Mouse (Mus musculus): ENCODE measurements around the gene Smarca2. TPM values are rescaled to one million over a fixed set of nuclear protein-coding genes. Genes with fewer than 3 reads are reported as not detected.
"Not testable (repeated sequence)": the region's sequence is repeated elsewhere in the genome, so short reads cannot be mapped to it uniquely, and the experiment has no call there.

The Smarca2 gene
- total and polyA plus RNA-seq, 2 experiments from 2014 or later = 135 to 192 TPM

DNA sequence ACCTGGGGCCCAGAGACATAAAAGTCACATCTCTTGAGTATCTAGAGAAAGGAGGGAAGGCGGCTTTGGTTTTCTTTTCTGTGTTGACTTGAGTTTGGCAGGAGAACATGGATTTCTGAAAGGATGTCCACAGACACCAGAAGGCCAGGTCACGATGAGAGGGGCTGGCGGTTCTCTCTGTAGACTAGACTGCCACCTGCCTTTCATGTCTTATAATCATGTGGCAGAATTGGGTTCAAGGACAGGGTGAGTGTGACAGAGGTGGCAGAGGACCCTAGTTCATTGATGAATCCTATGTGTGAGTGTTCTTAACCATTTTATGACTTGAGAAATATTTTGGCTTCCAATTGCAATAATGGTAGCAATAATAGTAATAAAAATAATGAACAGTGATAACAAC is 56.3 kb downstream of the Smarca2 start:
- no peak overlapping the region for H3K4me2 ChIP-seq (ENCODE audit: low read depth)
- DNase-seq (no peak), ATAC-seq (no peak)
- 93% methylated on average over 3 of the region's 3 CpGs for WGBS
- no peaks in the 10 kb centered on the region for H3K9me3 ChIP-seq (ENCODE audit: low read length)
- peaks cover 13% of the 10 kb centered on the region for H3K36me3 ChIP-seq (ENCODE audit: insufficient read depth)
- no peak for TF ChIP-seq CTCF (IDR thresholded peaks at IDR 0.05; ENCODE audit: low read depth)
- no peak overlapping the region for H3K4me3 ChIP-seq (ENCODE audit: low read depth, low read length)
- no peaks in the 10 kb centered on the region for H3K4me1 ChIP-seq (ENCODE audit: insufficient read depth)
- H3K27ac ChIP-seq (ENCODE audit: low read depth, low read length) = no peak overlapping the region
- no peak overlapping the region for H3K9ac ChIP-seq
- no peaks in the 10 kb centered on the region for H3K27me3 ChIP-seq (ENCODE audit: insufficient read depth, low read length)

GRCm38 (mm10) chr19:26666303-26666702 is 61.5 kb downstream of the Smarca2 start:
- Histone ChIP-seq H3K4me2 (ENCODE audit: low read depth) (no peak overlapping the region), H3K4me1 (ENCODE audit: insufficient read depth) (no peaks in the 10 kb centered on the region), H3K36me3 (ENCODE audit: insufficient read depth) (peaks cover 23% of the 10 kb centered on the region), H3K4me3 (ENCODE audit: low read depth, low read length) (no peak overlapping the region), H3K27ac (ENCODE audit: low read depth, low read length) (no peak overlapping the region), H3K27me3 (ENCODE audit: insufficient read depth, low read length) (no peaks in the 10 kb centered on the region), H3K9me3 (ENCODE audit: low read length) (no peaks in the 10 kb centered on the region), H3K9ac (no peak overlapping the region)
- TF ChIP-seq CTCF (IDR thresholded peaks at IDR 0.05; ENCODE audit: low read depth) = no peak
- ATAC-seq = no peak
- DNase-seq = no peak
- WGBS = 79% methylated on average over 5 of the region's 5 CpGs

DNA sequence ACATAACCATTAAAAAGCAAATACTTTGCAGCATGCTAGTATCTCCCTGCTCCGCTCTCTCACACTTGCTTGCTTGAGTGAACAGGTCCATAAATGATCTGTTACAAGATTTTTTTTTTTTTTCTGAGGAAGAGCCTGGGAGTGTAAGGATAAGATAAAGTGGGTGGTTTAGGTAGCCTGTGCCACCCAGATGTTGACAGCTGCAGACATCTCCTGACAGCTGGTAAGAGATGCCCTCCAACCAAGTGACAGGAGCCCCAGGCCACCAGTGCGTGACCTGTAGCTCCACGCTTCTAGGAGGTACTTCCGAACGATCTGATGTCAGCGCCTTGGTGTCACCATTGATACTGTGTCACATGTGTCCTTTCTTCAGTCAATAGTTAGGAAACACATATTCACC is 65.2 kb downstream of the Smarca2 start:
- Histone ChIP-seq H3K4me2 (ENCODE audit: low read depth) (no peak overlapping the region), H3K27me3 (ENCODE audit: insufficient read depth, low read length) (no peaks in the 10 kb centered on the region), H3K27ac (ENCODE audit: low read depth, low read length) (no peak overlapping the region), H3K4me3 (ENCODE audit: low read depth, low read length) (no peak overlapping the region), H3K36me3 (ENCODE audit: insufficient read depth) (peaks cover 41% of the 10 kb centered on the region), H3K9me3 (ENCODE audit: low read length) (no peaks in the 10 kb centered on the region), H3K9ac (no peak overlapping the region), H3K4me1 (ENCODE audit: insufficient read depth) (no peaks in the 10 kb centered on the region)
- no peak for TF ChIP-seq CTCF (IDR thresholded peaks at IDR 0.05; ENCODE audit: low read depth)
- ATAC-seq (no peak), DNase-seq (no peak)
- 94% methylated on average over 6 of the region's 6 CpGs for WGBS

DNA sequence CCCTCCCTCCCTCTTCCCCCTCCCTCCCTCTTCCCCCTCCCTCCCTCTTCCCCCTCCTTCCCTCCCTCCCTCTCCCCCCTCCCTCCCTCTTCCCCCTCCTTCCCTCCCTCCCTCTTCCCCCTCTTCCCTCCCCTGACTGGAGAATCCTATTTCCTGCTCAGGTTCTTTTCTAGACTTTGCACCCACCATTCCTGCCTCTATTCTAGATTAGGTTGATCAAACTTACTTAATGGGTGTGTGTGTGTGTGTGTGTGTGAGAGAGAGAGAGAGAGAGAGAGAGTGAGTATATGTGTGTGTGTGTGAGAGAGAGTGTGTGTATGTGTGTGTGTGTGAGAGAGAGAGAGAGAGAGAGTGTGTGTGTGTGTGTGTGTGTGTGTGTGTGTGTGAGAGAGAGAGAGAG is 66.6 kb downstream of the Smarca2 start:
- not testable (repeated sequence) for ATAC-seq; DNase-seq; H3K4me3 ChIP-seq (ENCODE audit: low read depth, low read length); H3K27ac ChIP-seq (ENCODE audit: low read depth, low read length); H3K9me3 ChIP-seq (ENCODE audit: low read length); H3K4me1 ChIP-seq (ENCODE audit: insufficient read depth); H3K4me2 ChIP-seq (ENCODE audit: low read depth); H3K27me3 ChIP-seq (ENCODE audit: insufficient read depth, low read length); H3K9ac ChIP-seq
- peaks cover 41% of the 10 kb centered on the region for H3K36me3 ChIP-seq (ENCODE audit: insufficient read depth)

- DNase-seq = no peak
- WGBS = 29% methylated on average over 6 of the region's 6 CpGs
Observed at GRCm38 (mm10) chr19:26675917-26676316, 71.1 kb downstream of the Smarca2 start.

DNA sequence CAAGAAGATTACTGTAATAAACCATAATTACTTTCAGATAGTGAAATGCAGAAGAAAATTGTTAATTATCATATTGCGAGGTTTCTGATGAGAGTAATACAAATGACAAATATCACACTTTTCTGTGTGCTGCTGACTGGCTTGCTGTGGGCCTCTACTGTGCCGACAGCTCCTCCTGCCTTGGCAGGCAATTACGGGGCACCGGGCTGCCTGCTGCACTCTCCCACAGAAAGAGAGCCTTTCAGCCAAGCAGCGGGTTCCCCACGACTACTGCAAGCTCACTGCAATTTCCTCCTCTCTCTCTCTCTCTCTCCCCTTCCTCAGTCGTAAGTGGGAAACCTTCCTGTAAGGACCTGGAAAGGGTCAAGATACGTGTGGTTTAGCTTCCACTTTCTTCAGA is 73.7 kb downstream of the Smarca2 start:
- H3K9me3 ChIP-seq (ENCODE audit: low read length) = no peaks in the 10 kb centered on the region
- H3K4me1 ChIP-seq (ENCODE audit: insufficient read depth) = no peaks in the 10 kb centered on the region
- H3K4me3 ChIP-seq (ENCODE audit: low read depth, low read length) = no peak overlapping the region
- ATAC-seq = peak; percentile 51; the same call in 1 of the 2 replicates
- DNase-seq = peak; percentile 29
- no peak overlapping the region for H3K27ac ChIP-seq (ENCODE audit: low read depth, low read length)
- no peak overlapping the region for H3K9ac ChIP-seq
- no peak for TF ChIP-seq CTCF (IDR thresholded peaks at IDR 0.05; ENCODE audit: low read depth)
- WGBS = 20% methylated on average over 8 of the region's 8 CpGs
- H3K27me3 ChIP-seq (ENCODE audit: insufficient read depth, low read length) = no peaks in the 10 kb centered on the region
- H3K4me2 ChIP-seq (ENCODE audit: low read depth) = no peak overlapping the region
- peaks cover 28% of the 10 kb centered on the region for H3K36me3 ChIP-seq (ENCODE audit: insufficient read depth)

More at GRCm38 (mm10) chr19:26675917-26676316, 71.1 kb downstream of the Smarca2 start:
- Histone ChIP-seq H3K4me1 (ENCODE audit: insufficient read depth) (no peaks in the 10 kb centered on the region), H3K4me3 (ENCODE audit: low read depth, low read length) (no peak overlapping the region), H3K9me3 (ENCODE audit: low read length) (no peaks in the 10 kb centered on the region), H3K27me3 (ENCODE audit: insufficient read depth, low read length) (no peaks in the 10 kb centered on the region), H3K9ac (no peak overlapping the region), H3K27ac (ENCODE audit: low read depth, low read length) (no peak overlapping the region), H3K4me2 (ENCODE audit: low read depth) (no peak overlapping the region), H3K36me3 (ENCODE audit: insufficient read depth) (peaks cover 34% of the 10 kb centered on the region)
- no peak for TF ChIP-seq CTCF (IDR thresholded peaks at IDR 0.05; ENCODE audit: low read depth)
- ATAC-seq = peak; percentile 37; the same call in 1 of the 2 replicates

- Histone ChIP-seq H3K4me3 (ENCODE audit: low read depth, low read length) (no peak overlapping the region), H3K4me1 (ENCODE audit: insufficient read depth) (no peaks in the 10 kb centered on the region), H3K4me2 (ENCODE audit: low read depth) (no peak overlapping the region), H3K36me3 (ENCODE audit: insufficient read depth) (peaks cover 22% of the 10 kb centered on the region), H3K9ac (no peak overlapping the region), H3K27me3 (ENCODE audit: insufficient read depth, low read length) (no peaks in the 10 kb centered on the region), H3K9me3 (ENCODE audit: low read length) (no peaks in the 10 kb centered on the region), H3K27ac (ENCODE audit: low read depth, low read length) (no peak overlapping the region)
- DNase-seq (peak; percentile 15), ATAC-seq (peak; percentile 51; the same call in 1 of the 2 replicates)
- TF ChIP-seq CTCF (IDR thresholded peaks at IDR 0.05; ENCODE audit: low read depth) = no peak
- WGBS = 32% methylated on average over 3 of the region's 3 CpGs
Observed at GRCm38 (mm10) chr19:26679674-26680073, 74.8 kb downstream of the Smarca2 start.

- no peaks in the 10 kb centered on the region for H3K9me3 ChIP-seq (ENCODE audit: low read length)
- H3K4me2 ChIP-seq (ENCODE audit: low read depth) = no peak overlapping the region
- DNase-seq = no peak
- H3K9ac ChIP-seq = no peak overlapping the region
- WGBS = 89% methylated on average over 8 of the region's 8 CpGs
- no peak overlapping the region for H3K4me3 ChIP-seq (ENCODE audit: low read depth, low read length)
- ATAC-seq = no peak
- no peak overlapping the region for H3K27ac ChIP-seq (ENCODE audit: low read depth, low read length)
- no peak for TF ChIP-seq CTCF (IDR thresholded peaks at IDR 0.05; ENCODE audit: low read depth)
- H3K27me3 ChIP-seq (ENCODE audit: insufficient read depth, low read length) = no peaks in the 10 kb centered on the region
- H3K4me1 ChIP-seq (ENCODE audit: insufficient read depth) = no peaks in the 10 kb centered on the region
- H3K36me3 ChIP-seq (ENCODE audit: insufficient read depth) = peaks cover 32% of the 10 kb centered on the region
Observed at GRCm38 (mm10) chr19:26681549-26681948, 76.7 kb downstream of the Smarca2 start.

All from forebrain, postnatal 0 days (tissue).